Mouse (Mus musculus): Measurements from ENCODE around the gene Fance.

GRCm38 (mm10) chr17:28311366-28312132, 1.8 kb upstream of the Fance start:
- TF ChIP-seq CTCF (IDR thresholded peaks at IDR 0.05; ENCODE audit: borderline replicate concordance, insufficient read depth, low read length) (no peak), POLR2A (IDR thresholded peaks at IDR 0.05; ENCODE audit: low read depth, low read length) (no peak)

Data from embryonic fibroblast, embryonic 13.5 days (primary cell).